Mouse (Mus musculus): Measurements from ENCODE around the gene Foxm1.
"Not testable (repeated sequence)": the region's sequence is repeated elsewhere in the genome, so short reads cannot be mapped to it uniquely, and the experiment has no call there.

Foxm1 gene

DNA sequence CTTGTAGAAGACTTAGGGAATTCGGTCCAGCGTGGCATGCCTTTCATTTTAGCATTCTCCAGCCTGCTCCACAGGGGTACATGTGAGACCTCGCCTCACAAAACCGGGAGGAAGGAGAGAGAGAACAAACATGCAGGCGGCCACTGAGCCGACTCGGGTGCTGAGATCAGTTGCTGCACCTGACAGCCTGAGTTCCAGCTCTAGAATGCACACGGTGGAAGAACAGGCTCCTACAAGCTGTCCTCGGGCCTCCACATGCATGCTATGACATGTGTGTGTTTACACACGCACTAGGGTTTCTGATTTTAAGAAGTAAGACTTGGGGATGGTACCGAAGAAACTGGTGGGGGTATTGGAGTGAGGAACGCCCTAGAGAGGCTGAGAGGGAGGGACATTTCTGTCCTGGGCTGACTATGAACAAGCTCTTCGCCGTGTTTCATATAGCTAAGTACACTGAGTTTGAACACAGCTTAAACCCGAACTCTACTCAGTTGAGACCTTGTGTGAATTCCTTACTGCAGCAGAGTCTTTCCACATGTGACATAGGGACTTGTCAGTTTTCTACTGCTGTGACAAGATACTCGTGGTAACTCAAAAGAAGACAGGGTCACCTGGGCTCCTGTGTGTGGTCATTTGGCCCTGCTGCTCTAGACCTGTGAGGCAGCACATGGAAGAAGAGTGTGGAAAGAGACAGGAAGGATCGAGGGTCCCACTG lies 13.8 kb downstream of the Foxm1 start:
- DNase-seq (ENCODE audit: low spot score) = no peak

DNA sequence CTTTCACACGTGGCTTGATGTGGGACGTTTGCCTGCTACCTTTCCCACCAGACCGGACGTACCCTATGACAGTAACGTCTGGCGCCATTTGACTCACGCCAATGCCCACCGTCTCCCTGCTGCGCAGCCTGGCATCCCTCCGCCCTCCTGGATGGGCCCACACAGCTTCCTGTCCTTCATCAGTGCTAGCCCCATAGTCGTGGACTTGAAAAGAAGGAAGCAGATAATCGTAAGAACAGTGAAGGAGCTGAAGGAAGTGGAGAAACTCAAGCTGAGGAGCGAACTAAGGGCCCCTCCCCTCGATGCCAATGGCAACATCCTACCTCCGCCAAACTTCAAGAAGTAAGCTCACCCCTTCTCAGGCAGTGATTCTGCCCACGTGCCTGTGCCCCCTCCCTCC lies 16.9 kb downstream of the Foxm1 start:
- DNase-seq (ENCODE audit: low spot score) = no peak

DNA sequence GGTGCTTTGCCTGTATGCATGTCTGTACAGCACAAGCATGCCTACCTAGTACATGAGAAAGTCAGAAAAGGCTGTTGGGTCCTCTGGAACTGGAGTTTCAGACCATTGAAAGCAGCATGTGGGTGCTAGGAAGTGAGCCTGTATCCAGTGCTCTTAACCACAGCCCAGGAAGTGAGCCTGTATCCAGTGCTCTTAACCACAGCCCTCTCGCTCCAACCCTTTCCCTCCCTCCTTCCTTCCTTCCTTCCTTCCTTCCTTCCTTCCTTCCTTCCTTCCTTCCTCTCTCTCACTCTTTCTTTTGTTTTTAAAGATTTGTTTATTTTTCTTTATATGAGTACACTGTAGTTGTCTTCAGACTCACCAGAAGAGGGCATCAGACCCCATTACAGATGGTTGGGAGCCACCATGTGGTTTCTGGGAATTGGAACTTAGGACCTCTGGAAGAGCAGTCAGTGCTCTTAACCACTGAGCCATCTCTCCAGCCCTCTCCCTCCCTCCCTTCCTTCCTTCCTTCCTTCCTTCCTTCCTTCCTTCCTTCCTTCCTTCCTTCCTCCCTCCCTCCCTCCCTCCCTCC lies 17.9 kb downstream of the Foxm1 start:
- DNase-seq (ENCODE audit: low spot score) = not testable (repeated sequence)

DNA sequence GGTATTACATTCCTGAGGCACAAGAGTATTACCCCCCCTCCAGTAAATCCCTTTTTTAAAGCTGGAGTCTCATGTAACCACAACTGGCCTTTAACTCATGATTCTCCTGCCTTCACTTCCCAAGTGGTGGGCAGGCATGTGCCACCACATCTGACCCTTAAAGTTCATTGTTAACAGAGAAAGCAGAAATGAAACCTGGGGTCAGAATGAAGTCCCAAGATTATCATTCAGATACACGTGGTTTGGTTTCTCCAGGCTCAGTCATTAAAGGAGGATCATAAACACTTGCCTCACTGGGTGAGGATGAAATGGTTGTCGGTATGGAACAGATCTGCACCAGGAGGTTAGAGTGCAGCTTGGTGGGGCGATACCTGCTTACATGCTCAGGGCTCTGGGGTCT lies 18.5 kb downstream of the Foxm1 start:
- no peak for DNase-seq (ENCODE audit: low spot score)

DNA sequence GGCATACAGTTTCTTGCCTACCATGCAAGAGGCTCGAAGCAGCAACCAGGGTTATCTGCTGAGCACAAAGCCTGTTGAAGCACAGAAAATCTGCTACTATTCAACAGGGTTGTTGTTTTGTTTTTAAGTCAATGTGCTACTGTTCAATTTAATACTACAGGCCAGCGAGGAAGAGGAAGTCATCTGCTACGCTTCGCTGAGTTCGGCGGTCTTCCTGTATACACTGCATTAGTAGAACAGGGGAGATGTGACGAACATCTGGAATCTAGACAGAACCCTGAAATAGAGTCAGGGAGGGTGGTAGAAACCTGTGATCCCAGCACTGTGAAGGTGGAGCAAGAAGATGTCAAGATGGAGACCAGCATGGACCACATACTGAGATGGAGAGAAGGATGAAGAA lies 21.0 kb downstream of the Foxm1 start:
- no peak for DNase-seq (ENCODE audit: low spot score)

DNA sequence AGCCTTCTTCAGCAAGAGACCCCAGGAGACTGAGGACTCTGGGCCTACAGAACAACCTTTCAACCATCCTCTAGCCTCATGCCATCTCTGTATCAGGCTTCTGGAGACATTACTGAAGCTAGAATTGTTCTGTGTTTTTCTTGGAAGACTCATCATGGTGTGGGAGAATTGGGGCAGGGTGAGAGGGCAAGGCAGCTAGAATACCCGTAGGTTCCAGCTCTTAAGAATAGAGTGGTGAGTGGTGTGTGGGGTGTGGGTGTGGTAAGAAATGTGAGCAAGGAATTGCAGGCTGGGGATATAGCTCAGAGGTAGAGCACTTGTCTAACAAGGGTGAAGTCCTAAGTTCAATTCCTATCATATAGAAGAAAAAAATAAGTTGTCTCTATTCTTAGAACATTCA lies 22.3 kb downstream of the Foxm1 start:
- no peak for DNase-seq (ENCODE audit: low spot score)

DNA sequence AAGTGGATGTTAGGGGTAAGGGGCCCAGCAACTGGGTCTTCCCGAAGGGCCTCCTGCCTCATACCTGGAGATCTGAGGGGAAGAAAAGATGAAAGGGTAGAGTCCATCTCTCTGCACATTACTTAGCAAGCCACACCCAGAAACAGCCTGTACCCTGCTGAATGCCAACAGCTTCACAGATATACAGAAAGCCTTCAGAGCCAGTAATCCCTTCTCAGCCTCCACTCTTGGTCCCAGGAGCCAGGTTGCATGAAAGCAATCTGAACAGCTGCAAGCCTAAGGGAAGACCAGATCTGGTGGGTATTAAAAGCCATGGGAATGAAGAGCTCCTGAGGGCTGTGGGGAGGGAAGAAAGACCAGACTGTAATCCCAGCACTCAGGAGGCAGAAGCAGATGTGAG lies 26.4 kb downstream of the Foxm1 start:
- DNase-seq (ENCODE audit: low spot score) = no peak

DNA sequence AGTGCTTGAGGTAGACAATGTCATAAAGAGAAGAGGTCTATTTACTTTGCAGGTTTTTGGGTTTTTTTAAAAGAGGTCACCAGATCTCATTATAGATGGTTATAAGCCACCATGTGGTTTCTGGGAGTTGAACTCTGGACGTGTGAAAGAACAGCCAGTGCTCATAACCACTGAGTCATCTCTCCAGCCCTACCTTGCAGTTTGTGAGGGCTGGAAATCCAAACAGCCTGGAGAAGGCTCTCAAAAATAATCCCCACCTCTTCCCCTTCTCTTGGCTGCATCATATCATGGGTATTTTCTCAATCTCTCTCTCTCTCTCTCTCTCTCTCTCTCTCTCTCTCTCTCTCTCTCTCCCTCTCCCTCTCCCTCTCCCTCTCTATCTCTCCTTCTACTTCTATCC lies 27.9 kb downstream of the Foxm1 start:
- no peak for DNase-seq (ENCODE audit: low spot score)

DNA sequence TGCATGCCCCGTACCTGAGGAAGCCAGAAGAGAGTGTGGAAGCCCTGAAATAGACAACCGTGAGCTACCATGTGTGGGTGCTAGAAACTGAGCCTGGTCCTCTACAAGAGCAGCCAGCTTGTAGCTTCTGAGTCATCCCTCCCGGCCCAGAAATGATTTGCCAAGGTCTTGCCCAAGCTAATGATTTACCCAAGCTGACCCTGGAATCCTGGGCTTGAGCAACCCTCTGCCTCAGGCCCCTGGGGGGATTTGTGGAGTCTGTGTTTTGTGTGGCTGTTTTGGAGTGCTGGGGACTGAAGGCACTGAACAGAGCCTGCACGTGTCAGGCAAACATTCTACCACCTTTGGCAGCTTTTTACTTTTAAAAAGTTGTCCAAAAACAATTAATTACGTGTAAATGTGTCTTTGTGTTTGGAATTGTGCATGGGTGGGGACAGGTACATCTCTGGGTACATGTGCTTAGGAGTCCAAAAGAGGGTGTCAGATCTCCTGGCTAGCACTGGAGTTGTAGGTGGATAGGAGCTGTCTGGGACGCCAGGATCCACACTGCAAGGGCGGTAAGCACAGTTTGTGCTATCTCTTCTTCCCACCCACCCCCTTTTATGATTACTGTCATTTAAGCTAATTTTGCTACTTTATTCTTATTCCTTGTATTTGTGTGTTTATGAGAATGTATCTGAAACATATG lies 35.0 kb downstream of the Foxm1 start:
- no peak for DNase-seq (ENCODE audit: low spot score)

DNA sequence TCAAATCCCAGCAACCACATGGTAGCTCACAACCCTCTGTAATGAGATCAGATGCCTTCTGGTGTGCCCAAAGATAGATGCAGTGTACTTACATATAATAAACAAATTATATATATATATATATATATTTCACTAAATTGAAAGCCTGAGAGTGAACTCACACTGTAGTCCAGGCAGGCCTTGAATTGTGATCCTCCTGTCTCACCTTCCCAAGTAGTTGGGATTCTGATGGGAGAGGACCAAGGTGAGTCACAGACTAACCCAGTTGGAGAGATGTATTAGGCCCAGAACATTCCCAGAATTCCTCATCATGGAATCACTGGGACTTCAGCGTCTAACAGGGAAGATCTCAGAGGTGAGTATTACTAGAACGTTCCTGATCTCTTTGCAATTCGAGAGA lies 36.2 kb downstream of the Foxm1 start, which contains the start of gene Nrip2:
Gene Nrip2 (plus strand): TSS at position 301 of the 400 bp plus-strand sequence.
- DNase-seq (ENCODE audit: low spot score) = no peak

DNA sequence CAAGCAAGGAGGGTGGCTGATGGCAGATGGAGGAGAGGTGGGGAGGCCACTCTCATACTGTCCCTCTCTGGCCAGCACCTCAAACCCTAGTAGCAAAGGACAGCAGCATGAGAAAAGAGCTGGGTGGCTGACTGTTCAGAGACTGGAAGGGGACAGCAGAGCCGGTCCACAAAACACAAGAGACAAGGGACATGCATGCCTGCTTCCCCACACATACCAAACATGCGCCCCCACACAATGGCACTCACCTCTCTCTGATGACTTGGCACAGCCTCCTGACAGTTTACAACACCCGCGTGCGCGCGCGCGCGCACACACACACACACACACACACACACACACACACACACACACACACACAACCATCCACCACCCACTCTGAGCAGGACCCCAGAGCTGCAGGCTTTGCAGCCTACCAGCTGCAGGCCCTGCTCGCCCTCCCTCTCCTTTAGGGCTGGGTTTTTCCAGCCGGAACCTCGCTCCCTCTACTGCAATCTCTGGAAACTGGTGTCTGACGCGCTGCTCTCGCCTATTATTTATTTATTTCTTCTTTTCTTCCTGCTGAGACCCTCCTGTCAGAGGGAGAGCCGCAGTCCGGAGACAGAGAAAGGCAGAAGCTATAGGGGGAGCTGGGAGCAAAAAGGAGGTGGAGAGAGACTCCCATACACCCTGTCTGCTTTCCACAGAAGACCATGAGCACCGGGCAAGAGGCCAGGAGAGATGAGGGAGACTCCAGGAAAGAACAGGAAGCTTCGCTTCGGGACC lies 36.8 kb downstream of the Foxm1 start:
- peak; percentile 37 for DNase-seq (ENCODE audit: low spot score)

DNA sequence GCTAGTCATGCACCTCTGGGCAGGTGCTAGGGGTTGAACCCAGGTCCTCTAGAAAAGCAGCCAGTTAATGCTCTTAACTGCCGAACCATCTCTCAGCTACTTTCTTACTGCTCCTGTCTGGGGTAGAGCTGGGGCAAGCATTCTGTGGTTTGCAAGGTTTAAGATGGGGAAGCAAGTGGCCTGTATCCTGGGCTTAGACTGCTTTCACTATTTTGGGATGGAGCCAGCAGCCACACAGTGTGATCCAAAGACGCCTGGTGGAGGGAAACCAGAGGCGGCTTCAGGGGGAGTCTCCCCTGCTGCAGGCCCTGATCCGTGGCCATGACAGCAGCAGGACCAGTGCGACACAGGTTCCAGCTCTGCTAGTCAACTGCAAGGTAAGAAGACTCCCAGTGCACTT lies 41.9 kb downstream of the Foxm1 start:
- DNase-seq (ENCODE audit: low spot score) = no peak

DNA sequence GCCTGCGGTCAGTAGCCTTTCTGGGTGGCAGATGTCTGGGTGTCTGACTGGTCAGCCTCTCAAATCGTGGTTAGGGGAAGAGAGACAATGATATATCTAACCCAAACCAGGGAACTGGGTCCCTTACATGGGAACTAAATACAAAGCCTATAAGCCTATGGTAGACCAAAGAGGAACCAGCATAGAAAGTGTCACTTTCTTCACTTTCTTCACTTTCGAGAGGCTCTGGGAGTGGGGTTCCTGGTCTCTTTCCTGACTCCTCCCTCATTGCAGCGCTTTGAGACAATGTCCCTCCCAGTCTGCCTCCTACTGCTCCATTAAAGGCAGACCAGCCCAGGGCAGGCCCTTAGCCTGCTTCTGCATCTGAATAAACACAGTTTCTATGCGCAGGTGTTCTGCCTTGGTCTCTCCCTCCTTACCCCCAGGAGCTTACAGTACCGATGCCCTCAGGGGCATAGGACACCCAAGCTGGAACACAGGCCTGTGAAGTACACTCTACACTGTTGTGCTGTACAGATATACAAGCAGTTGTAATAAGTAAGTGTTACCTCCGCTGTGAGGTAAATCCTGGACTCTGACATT lies 45.9 kb downstream of the Foxm1 start:
- DNase-seq (ENCODE audit: low spot score) = no peak

DNA sequence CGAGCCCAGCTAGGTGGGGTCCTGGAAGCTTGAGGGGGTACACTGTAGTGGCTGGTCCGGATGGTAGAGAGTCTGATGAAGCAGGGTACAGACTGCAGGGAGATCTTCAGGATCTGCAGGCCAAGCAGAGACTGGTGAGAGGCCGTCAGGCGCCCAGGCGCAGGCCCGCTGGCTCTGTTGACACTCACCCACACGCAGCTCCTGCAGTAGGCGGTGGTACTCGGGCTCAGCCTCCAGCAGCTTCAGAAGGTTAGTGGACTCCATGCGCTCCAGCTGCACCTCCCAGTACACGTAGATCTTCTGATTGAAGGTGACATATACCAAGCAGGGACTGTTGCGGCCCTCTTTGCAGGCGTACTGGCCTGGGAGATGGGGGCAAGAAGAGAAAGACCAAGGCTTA lies 47.5 kb downstream of the Foxm1 start:
- no peak for DNase-seq (ENCODE audit: low spot score)

DNA sequence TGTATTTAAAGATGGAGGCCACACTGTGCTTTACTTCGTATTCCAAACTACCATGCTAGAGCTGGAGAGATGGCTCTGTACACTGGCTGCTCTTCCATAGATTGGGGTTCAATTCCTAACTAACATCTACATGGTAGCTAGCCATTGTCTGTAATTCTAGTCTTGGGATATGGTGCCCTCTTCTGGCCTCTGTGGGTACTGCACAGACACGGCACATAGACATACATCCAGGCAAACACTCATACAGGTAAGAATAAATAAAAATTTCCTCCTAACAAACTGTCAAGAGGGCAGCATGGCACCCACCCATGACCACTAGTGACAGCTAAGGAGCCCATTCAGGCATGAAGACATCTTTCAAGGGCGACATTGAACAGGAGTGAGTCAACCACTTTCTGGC lies 48.3 kb downstream of the Foxm1 start:
- DNase-seq (ENCODE audit: low spot score) = no peak

DNA sequence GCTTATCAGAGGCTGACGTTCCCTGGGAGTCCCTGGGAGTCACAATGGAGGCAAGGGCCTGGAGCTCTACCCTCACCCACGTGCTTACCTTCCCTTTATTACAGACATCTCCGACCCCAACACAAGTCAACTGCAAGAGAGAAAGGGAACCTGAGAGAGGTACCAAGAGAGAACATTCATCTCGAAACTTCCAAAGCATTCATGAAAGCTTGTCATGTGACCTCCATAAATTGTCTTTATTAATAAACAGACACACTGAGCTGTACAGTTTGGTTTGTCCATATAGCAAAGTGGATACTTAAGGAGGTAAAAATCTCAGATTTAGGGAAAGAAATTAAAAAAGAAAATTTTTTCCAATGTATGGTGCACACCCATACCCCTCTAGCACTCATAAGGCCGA lies 53.4 kb downstream of the Foxm1 start:
- DNase-seq (ENCODE audit: low spot score) = no peak

DNA sequence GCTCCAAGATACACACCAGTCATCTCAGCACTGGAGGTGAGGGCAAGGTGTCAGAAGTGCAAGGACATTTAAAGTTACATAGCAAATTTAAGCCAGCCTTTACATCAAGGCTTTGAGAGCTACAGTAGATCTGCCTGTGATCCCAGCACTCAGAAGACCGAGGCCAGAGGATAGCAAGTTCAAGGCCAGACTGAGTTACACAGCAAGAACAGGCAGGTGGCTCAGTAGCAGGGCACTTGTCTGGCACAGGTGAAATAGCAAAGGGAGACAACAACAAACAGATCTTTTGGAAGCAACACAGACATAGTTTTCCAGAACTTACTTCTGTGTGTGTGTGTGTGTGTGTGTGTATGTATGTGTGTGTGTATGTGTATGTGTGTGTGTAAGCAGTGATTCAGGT lies 55.3 kb downstream of the Foxm1 start:
- no peak for DNase-seq (ENCODE audit: low spot score)

DNA sequence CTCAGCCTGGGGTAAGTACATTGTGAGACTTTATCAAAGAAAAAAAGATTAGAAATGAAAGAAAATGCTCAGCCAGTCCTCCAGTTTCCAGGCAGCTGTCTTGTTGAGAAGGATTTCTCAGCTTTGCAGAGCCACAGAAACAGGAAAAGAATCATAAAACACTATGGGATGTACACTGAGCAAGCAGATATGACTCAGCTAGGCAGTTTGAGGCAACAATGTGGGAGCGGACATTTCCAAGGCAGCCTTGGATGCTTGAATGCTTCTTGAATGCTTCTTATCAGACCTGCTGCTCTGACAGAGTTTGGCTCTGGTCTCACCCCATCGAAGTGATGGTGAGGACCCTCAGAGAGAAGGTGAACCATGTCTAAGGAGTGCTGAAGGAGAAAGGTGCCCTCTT lies 58.3 kb downstream of the Foxm1 start:
- no peak for DNase-seq (ENCODE audit: low spot score)

DNA sequence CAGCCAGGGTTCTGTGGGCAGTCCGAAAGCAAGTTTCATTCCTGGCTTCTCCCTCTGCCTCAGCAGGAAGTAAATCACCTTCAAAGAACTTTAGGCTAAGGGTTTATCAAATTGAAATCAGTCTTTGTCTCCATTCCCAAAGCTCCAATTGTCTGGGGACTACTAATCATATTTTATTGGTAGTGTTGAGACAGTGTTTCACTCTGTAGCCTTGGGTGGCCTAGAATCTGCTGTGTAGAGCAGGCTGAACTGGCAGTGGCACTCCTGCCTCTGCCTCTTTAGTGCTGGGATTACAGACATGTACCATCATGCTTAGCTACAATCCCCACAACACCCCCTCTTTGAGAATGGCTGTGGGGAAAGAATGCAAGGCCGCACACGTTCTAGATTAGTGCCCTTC lies 58.7 kb downstream of the Foxm1 start:
- DNase-seq (ENCODE audit: low spot score) = no peak

DNA sequence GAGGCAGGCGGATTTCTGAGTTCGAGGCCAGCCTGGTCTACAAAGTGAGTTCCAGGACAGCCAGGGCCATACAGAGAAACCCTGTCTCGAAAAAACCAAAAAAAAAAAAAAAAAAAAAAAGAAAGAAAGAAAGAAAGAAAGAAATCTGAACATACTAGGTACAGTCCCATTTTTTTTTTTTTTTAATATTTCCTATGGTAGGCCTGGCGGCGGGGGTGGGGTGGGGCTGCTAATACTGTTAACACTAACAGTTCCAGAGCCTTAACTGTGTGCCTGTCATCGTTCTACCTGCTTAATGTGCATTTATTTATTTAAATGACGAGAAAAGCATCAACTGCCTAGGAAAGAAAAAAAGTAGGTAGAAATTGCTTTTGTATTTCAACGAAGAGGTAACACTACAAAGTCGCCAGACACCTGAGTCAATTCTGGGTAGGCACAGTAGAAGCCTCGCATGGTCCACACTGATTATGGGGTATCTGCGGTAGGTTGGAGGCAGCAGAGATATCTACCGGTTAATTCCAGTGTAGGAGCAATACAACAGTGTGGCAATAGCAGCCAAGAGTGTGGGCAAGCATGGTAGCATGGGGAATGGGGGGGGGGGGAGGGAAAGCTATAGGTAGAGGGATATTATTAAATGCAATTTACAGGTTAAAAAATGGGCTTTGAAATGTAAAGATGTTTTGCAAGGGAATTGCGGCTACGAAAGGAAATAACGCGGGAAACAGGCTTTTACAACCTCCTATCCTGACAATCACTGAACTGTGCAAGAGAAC lies 60.9 kb downstream of the Foxm1 start:
- DNase-seq (ENCODE audit: low spot score) = no peak

DNA sequence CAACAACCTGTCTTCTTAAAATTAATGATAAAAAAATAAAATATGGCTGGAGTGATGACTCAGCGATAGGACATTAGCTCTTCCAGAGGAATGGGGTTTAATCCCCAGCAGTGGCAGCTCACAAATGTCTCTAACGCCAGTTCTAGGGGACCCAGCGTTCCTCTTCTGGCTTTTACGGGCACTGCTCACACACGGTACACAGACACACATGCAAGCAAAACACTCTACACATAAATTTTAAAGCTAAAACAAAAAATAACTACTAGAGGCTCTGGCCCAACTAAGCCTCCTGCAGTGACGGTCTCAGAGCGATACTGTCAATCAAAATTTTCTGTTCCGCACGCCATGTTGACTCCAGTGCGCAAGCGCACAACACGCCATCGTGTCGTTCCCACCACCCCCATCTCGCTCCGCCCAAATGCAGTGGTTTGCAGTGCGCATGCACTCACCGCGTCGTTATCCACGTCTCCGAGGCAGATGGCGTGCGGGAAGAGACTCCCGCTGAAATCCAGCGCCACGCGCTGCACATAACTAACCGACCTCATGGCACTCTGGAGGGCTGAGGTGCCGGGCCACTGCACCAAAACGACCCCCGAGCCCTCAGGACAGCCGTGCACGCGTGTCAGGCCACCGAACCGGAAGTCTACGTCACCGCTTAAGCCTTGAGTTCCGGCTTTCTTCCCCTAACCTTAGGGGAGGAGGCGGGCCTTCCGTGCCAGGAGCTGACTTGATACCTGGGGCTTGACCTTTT lies 61.7 kb downstream of the Foxm1 start, which contains the start of gene Itfg2:
Gene Itfg2 (minus strand): TSS at position 663 of the 751 bp plus-strand sequence.
- DNase-seq (ENCODE audit: low spot score) = peak; percentile 91

Measured in ovary, adult 18-20 months (tissue).